Mouse (Mus musculus) adrenal gland (tissue): Measurements from ENCODE around the gene Samd14.

ENCODE experiments used
- intact Hi-C: fragments of 180-260 bp; cut with DNase I; formaldehyde crosslinking; loops from one replicate; pipeline ENCODE4 v1.15.1; 2025

Gene Samd14

GRCm38 (mm10) chr11:95027850-95028470 lies 18.3 kb downstream of the Samd14 start:
- intact Hi-C loops: no loop called here

- intact Hi-C loops: no loop called here
These were observed 23.3 kb downstream of the Samd14 start for GRCm38 (mm10) chr11:95032945-95033344.

- intact Hi-C loops: no loop called here
These were observed 23.9 kb downstream of the Samd14 start for GRCm38 (mm10) chr11:95033617-95034016.

DNA sequence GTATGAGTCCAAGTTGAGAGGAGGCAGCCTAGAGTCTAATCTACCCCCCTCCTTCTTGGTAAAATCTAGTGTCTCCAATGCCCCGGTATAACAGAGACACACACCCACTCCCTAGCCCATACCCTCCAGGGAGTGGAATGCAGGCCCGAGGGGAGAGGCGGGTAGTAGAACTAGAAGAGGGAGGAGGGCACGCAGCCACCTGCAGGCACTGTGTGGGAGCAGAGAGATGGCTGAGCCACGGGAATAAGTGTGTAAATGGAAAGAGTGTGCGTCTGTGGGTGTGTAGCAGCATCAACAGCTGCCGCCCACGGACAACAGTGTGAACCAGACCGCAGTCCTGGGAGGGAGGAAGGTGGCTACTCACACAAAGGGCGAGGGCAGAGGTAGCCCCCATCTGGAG lies 25.2 kb downstream of the Samd14 start:
- intact Hi-C loops: no loop called here

DNA sequence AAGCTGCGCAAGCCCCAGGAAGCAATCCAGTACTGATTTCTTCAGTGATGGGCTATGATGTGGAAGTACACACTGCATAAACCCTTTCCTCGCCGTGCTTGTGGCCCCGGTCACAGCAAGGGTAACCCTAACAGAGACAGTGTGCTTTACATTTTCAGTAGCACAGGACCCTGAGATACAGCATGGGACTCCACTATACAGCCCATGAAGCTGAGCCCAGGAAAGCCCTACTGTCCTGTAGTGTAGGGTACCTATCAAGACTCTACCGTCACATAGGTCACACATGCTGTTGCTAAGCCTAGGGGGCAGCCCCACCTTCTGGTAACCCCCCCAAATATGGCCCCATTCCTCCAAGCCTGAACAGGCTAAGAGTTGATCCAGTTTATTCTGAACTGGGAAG lies 26.8 kb downstream of the Samd14 start:
- intact Hi-C loops: no loop called here

GRCm38 (mm10) chr11:95037306-95037705 lies 27.6 kb downstream of the Samd14 start:
- intact Hi-C loops: no loop called here

- intact Hi-C loops: no loop called here
These were observed 28.6 kb downstream of the Samd14 start for GRCm38 (mm10) chr11:95038156-95038817.

DNA sequence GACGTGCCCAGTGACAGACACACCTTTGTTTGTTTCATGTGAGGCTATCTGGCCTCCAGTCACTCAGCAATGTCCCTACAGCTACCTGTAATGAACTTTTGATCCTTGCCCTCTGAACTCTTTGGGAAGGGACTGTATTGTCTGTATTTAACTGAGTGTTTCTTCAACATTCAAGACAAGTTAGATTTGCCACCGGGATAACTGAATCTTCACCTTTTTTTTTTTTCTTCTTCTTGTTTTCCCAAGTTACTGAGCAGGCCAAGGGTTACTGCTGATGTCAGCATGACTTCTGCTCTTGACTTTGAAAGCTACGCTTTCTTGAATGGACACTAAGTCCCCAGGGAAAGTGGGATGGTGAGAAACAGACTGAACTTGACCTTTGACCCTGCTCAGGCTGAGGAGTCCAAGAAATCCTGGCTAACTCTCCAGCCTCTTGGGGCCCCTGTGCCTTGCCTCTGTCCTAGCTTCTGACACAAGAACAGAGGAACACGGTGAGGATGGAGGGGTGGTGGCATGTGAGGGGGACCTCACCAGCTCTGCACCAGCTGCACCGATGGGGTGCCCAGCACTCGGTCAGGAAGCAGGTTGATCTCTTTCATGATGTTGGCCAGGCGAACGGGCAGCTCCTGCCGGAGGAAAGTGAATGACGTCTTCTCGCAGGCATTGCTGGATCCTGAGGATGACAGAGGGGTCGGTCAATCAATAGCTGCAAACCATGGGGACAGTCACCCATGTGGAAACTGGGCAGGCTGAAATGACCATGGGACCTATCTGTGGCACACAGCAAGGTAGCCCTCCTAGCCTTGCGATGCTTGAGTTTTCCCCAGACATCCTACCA lies 29.4 kb downstream of the Samd14 start:
- intact Hi-C loops: no loop called here

DNA sequence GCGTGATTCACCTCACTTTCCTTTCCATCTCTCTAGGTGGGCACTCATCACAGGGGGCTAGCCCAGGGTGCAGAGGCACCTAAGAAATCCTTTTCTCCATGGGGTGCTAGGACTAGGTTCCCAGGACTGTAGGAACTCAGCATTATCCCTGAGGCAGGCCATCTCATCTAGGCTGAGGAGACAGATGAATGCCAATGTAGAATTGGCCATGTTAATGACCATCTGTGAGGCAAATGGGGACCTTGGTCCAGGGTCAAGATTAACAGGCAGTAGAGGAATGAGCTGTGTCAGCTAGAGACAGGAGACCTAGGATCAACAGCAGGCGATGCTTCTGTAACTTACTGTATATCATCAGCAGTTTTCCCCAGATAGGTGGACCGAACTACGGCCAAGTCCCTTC lies 30.1 kb downstream of the Samd14 start:
- intact Hi-C loops: loop anchor here (10.0 kb wide), 1 partner anchor 215 kb away; no protein-coding TSS in a partner anchor

- intact Hi-C loops: loop anchor here (10.0 kb wide), 1 partner anchor 214 kb away; no protein-coding TSS in a partner anchor
These were observed 30.9 kb downstream of the Samd14 start for GRCm38 (mm10) chr11:95040491-95041138.

DNA sequence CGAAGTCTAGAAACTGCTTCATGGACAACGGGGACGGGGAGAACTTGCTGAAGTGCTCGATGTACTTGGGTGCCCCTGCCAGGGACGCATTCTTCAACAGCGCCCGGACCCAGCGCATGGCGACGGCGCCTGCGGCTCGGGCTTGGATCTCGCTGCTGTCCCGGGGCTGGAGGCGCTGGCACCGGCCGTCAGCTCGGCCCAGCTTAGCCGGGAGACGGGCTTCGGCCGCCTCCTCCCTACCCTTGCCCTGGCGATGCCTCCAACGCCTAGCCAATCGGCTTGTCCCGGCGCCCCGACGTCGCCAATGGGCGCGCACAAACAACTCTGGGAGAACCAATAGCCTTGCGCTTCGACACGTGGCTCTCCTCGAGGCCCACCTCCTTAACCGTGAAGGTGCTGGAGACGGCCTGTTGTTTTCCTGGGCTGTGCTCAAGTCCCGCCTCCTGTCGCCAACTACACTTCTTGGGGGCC lies 31.5 kb downstream of the Samd14 start, which contains the start of gene Pdk2:
Gene Pdk2 (minus strand): TSS at position 216 of the 471 bp plus-strand sequence.
- intact Hi-C loops: loop anchor here (10.0 kb wide), 1 partner anchor 214 kb away; no protein-coding TSS in a partner anchor

- intact Hi-C loops: loop anchor here (10.0 kb wide), 1 partner anchor 213 kb away; no protein-coding TSS in a partner anchor
These were observed 32.4 kb downstream of the Samd14 start for GRCm38 (mm10) chr11:95042096-95042495.

DNA sequence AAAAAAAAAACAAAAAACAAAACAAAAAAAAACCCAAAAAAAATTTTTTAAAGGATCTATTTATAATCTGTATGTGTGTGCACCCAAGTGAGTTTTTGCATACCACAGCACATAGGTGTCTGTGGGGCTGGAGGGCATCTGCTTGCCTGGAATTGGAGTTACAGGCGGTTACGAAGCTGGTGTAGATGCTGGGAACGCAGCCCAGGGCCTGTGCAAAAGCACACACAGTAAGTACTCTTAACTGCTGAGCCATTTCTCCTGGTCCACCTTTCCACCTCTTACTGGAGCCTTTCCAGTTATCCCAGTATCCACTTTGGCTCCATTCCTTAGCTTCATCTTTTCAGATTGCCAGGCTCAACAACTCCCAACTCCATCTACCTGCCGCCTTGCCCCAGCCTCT lies 33.4 kb downstream of the Samd14 start:
- intact Hi-C loops: loop anchor here (10.0 kb wide), 1 partner anchor 212 kb away; no protein-coding TSS in a partner anchor

DNA sequence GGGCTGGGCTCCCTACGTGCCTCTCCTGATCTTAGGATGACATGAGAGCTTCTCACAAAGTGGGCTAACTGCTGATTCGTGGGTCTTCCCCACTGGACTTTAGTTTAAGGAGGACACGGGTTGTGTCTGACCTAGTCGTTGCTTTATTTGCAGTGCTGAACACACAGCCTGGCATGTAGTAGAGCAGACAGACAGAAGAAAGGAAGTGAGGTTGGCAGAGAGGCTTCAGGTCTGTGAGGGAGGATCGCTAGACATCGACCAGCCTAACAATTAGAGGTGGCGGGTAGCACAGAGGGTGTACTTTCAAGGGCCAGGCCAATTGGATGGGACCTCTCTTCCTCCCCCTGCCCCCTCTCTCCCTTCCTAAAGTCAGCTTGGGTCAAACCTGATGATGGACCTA lies 33.9 kb downstream of the Samd14 start:
- intact Hi-C loops: loop anchor here (10.0 kb wide), 1 partner anchor 211 kb away; no protein-coding TSS in a partner anchor

DNA sequence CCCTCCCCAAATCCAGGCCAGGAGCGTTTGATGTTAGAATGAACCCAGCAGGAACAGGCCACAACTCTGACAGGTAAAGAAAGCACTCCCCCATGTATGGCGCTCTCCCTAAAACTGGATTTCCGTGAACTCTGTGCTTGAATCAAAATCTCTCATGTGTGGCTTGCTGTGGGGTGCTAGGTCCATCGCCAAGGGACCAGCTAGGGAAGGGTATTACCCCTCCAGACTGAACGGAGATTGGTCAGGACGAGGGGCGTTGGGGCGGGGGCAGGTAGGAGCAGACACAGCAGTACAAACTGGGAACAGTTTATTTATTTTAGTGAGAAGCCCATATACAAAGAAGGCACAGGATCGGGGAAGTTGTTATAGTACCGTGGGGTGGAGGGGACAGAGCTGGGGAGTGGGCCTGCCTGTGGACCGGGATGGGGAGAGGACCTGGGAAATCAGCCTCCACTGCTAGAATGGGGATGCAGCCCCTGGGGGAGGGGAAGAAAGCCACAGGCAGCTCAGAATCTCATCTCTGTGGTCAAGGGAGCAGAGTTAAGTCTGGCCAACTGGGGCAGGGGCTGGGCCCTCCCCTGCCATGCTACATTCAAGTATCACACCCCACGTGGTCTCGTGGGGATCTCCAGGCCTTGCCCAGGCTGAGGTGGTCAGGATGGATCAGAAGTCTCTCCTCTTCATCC lies 34.6 kb downstream of the Samd14 start:
- intact Hi-C loops: loop anchor here (10.0 kb wide), 1 partner anchor 210 kb away; no protein-coding TSS in a partner anchor

GRCm38 (mm10) chr11:95046980-95047680 lies 37.5 kb downstream of the Samd14 start:
- intact Hi-C loops: loop anchor here (1.0 to 10.0 kb wide), 2 partner anchors 60 to 208 kb away; no protein-coding TSS in a partner anchor

DNA sequence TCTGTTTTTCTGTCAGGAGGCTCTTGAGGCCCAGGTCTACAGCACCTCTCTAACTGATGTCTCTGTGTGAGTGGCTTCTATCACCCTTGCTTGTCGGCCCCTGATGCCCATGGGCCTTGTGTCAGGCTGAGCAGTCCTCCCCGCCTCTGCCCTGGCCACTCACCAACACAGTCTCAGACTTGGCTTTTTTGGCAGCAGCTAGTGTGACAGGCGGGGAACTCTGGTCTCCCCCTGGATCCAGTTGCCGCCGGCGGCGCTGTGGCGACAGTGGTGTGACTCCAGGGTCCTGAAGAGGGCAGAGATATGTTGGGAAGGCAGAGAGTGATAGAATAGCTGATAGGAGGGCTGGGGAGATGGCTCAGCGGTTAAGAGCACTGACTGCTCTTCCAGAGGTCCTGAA lies 43.4 kb downstream of the Samd14 start:
- intact Hi-C loops: no loop called here

DNA sequence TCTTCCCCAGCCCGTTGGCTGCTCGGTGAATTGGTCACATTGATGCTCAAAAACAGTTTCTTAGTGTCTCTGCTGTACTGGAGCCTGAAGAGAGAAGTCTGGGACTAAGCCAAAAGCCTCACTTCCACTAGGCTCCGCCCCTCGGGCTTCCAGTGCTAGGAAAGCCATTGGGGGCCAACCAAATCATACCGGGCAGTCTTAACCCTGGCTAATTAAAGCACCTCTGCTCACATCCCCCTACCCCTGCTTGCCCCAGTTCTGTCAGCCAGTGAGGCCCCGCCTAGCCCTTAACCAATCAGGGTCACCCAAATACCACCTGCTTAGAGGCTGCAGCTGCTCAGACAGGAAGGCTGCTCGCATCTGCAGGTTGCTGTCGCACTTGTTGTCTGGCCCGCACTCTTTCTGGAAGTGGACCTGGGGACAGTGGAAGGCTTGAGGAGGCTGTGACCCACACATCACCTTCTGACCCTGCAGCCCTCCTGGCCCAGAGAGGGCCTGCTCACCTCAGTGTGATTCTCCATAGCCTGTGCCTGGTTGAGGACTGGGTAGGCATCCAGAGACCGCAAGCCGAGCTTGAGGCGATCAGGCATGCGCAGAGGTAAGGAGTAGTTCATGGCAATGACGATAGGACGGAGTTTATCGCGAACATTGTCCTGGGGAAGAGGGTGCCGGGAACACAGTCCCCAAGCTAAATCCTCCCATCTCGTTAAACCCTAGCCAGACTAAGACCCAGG lies 47.3 kb downstream of the Samd14 start:
- intact Hi-C loops: no loop called here
